Mouse (Mus musculus) MEL (cell line): Measurements from ENCODE around the gene Dock9. TPM values are rescaled to one million over a fixed set of nuclear protein-coding genes. Genes with fewer than 3 reads are reported as not detected.

ENCODE experiments used
- DNase-seq: peaks from one replicate; pipeline ENCODE4 v3.0.0; 2011; ENCODE audit warnings: low read depth, low spot score
- H3K27ac ChIP-seq: 2 replicates; pipeline ENCODE4 v1.5.1; 2012; ENCODE audit warnings: low read depth, mild to moderate bottlenecking, control low read depth, low read length, moderate library complexity; ENCODE audit not compliant: control insufficient read depth
- H3K27me3 ChIP-seq, 2 experiments: fragments of 150-350 bp in 1 of 2; sonication (generic) in 1 of 2; 2 replicates each; pipeline ENCODE4 v1.6.1; 2012; ENCODE audit warnings: low read length in 2 of 2, mild to moderate bottlenecking in 2 of 2, improper control_type of control experiment in 1 of 2, moderate library complexity in 1 of 2; ENCODE audit not compliant: insufficient read depth in 2 of 2, control insufficient read depth in 1 of 2
- H3K36me3 ChIP-seq, 2 experiments: 2 replicates each; pipeline ENCODE4 v1.6.1; 2012 to 2014; ENCODE audit warnings: low read length in 2 of 2, improper control_type of control experiment in 1 of 2, inconsistent platforms in 1 of 2, mild to moderate bottlenecking in 1 of 2; ENCODE audit not compliant: insufficient read depth in 2 of 2, control insufficient read depth in 1 of 2
- H3K4me1 ChIP-seq, 2 experiments: fragments of 150-350 bp in 1 of 2; sonication (generic) in 1 of 2; 2 replicates each; pipeline ENCODE4 v1.6.1; 2012; ENCODE audit warnings: low read length in 2 of 2, improper control_type of control experiment in 1 of 2, mild to moderate bottlenecking in 1 of 2; ENCODE audit not compliant: insufficient read depth in 2 of 2, control insufficient read depth in 1 of 2
- H3K4me3 ChIP-seq, 2 experiments: fragments of 150-350 bp in 1 of 2; sonication (generic) in 1 of 2; 2 replicates each; pipeline ENCODE4 v1.5.1; 2012; ENCODE audit warnings: low read depth in 2 of 2, low read length in 2 of 2, mild to moderate bottlenecking in 2 of 2, moderate library complexity in 2 of 2, control low read depth in 1 of 2, improper control_type of control experiment in 1 of 2; ENCODE audit not compliant: control insufficient read depth in 1 of 2, insufficient read depth in 1 of 2
- H3K79me2 ChIP-seq: 2 replicates; pipeline ENCODE4 v1.6.1; 2012; ENCODE audit warnings: mild to moderate bottlenecking, low read length, moderate library complexity; ENCODE audit not compliant: control insufficient read depth, poor library complexity, insufficient read depth
- H3K9ac ChIP-seq: 2 replicates; pipeline ENCODE4 v1.6.1; 2012; ENCODE audit warnings: low read depth, mild to moderate bottlenecking, control low read depth, low read length, moderate library complexity; ENCODE audit not compliant: control insufficient read depth, poor library complexity, severe bottlenecking
- H3K9me3 ChIP-seq: fragments of 150-350 bp; sonication (generic); replicated peaks from 2 replicates; pipeline ENCODE4 v1.6.1; 2012; ENCODE audit warnings: mild to moderate bottlenecking, low read length, improper control_type of control experiment, moderate library complexity; ENCODE audit not compliant: insufficient read depth
- BHLHE40 ChIP-seq: IDR thresholded peaks from 2 replicates; pipeline ENCODE4 v1.6.1; 2012; ENCODE audit warnings: low read depth, mild to moderate bottlenecking, inconsistent platforms, low read length, improper control_type of control experiment, borderline replicate concordance
- CHD1 ChIP-seq: IDR thresholded peaks from 2 replicates; pipeline ENCODE4 v1.6.1; 2012; ENCODE audit warnings: low read depth, mild to moderate bottlenecking, inconsistent platforms, low read length, improper control_type of control experiment
- CHD2 ChIP-seq: IDR thresholded peaks from 2 replicates; pipeline ENCODE4 v1.6.1; 2011; ENCODE audit warnings: low read length, improper control_type of control experiment
- CTCF ChIP-seq, 3 experiments: IDR thresholded peaks in 2 of 3; conservative IDR thresholded peaks in 1 of 3; 2 replicates each; pipeline ENCODE4 v1.5.1; 2011 to 2012; ENCODE audit warnings: low read length in 3 of 3, low read depth in 2 of 3, mild to moderate bottlenecking in 2 of 3, improper control_type of control experiment in 1 of 3, inconsistent platforms in 1 of 3, mixed read lengths in 1 of 3, moderate library complexity in 1 of 3; ENCODE audit not compliant: control insufficient read depth in 1 of 3, insufficient read depth in 1 of 3, poor library complexity in 1 of 3, severe bottlenecking in 1 of 3
- E2F4 ChIP-seq: IDR thresholded peaks from 2 replicates; pipeline ENCODE4 v1.6.1; 2011; ENCODE audit warnings: low read depth, low read length, improper control_type of control experiment, borderline replicate concordance
- ELF1 ChIP-seq: IDR thresholded peaks from 2 replicates; pipeline ENCODE4 v1.6.1; 2014; ENCODE audit warnings: low read depth, mild to moderate bottlenecking, inconsistent platforms, low read length, improper control_type of control experiment, moderate library complexity
- EP300 ChIP-seq, 2 experiments: IDR thresholded peaks; 2 replicates each; pipeline ENCODE4 v1.6.1; 2011; ENCODE audit warnings: improper control_type of control experiment in 2 of 2, low read length in 2 of 2, low read depth in 1 of 2, mild to moderate bottlenecking in 1 of 2
- ETS1 ChIP-seq: IDR thresholded peaks from 2 replicates; pipeline ENCODE4 v1.6.1; 2012; ENCODE audit warnings: low read depth, mild to moderate bottlenecking, inconsistent platforms, low read length, improper control_type of control experiment, moderate library complexity
- GABPA ChIP-seq: IDR thresholded peaks from 2 replicates; pipeline ENCODE4 v1.6.1; 2012; ENCODE audit warnings: low read depth, mild to moderate bottlenecking, inconsistent platforms, low read length, improper control_type of control experiment, moderate library complexity
- JUND ChIP-seq: IDR thresholded peaks from 2 replicates; pipeline ENCODE4 v1.6.1; 2011; ENCODE audit warnings: low read depth, mild to moderate bottlenecking, improper control_type of control experiment, low read length
- KAT2A ChIP-seq: conservative IDR thresholded peaks from 2 replicates; pipeline ENCODE4 v1.6.1; 2012; ENCODE audit warnings: low read depth, low read length, improper control_type of control experiment, inconsistent platforms
- MAFK ChIP-seq: IDR thresholded peaks from 2 replicates; pipeline ENCODE4 v1.6.1; 2011; ENCODE audit warnings: low read depth, mild to moderate bottlenecking, low read length, improper control_type of control experiment, borderline replicate concordance
- MAX ChIP-seq: IDR thresholded peaks from 2 replicates; pipeline ENCODE4 v1.6.1; 2011; ENCODE audit warnings: low read length, improper control_type of control experiment
- MAZ ChIP-seq: IDR thresholded peaks from 2 replicates; pipeline ENCODE4 v1.6.1; 2012; ENCODE audit warnings: low read depth, mild to moderate bottlenecking, inconsistent platforms, low read length, improper control_type of control experiment
- MEF2A ChIP-seq: IDR thresholded peaks from 2 replicates; pipeline ENCODE4 v1.6.1; 2014; ENCODE audit warnings: low read depth, mild to moderate bottlenecking, inconsistent platforms, low read length, improper control_type of control experiment; ENCODE audit not compliant: poor library complexity, insufficient replicate concordance, severe bottlenecking; ENCODE audit errors: extremely low read depth
- MXI1 ChIP-seq: IDR thresholded peaks from 2 replicates; pipeline ENCODE4 v1.6.1; 2011; ENCODE audit warnings: mild to moderate bottlenecking, low read depth, low read length, improper control_type of control experiment
- MYB ChIP-seq: IDR thresholded peaks from 2 replicates; pipeline ENCODE4 v1.6.1; 2011; ENCODE audit warnings: mild to moderate bottlenecking, low read depth, low read length, improper control_type of control experiment
- MYC ChIP-seq: IDR thresholded peaks from 2 replicates; pipeline ENCODE4 v1.6.1; 2011; ENCODE audit warnings: low read depth, mild to moderate bottlenecking, low read length, improper control_type of control experiment, moderate library complexity
- NELFE ChIP-seq: IDR thresholded peaks from 2 replicates; pipeline ENCODE4 v1.6.1; 2011; ENCODE audit warnings: low read depth, low read length, improper control_type of control experiment
- NRF1 ChIP-seq: IDR thresholded peaks from 2 replicates; pipeline ENCODE4 v1.6.1; 2014; ENCODE audit warnings: low read depth, mild to moderate bottlenecking, inconsistent platforms, low read length, improper control_type of control experiment, moderate library complexity; ENCODE audit not compliant: poor library complexity, insufficient read depth, severe bottlenecking
- POLR2A ChIP-seq, 2 experiments: IDR thresholded peaks; 2 replicates each; pipeline ENCODE4 v1.6.1; 2011 to 2012; ENCODE audit warnings: low read length in 2 of 2, mild to moderate bottlenecking in 2 of 2, control low read depth in 1 of 2, improper control_type of control experiment in 1 of 2, low read depth in 1 of 2, moderate library complexity in 1 of 2; ENCODE audit not compliant: control insufficient read depth in 1 of 2, insufficient read depth in 1 of 2, poor library complexity in 1 of 2
- POLR2AphosphoS2 ChIP-seq: IDR thresholded peaks from 2 replicates; pipeline ENCODE4 v1.6.1; 2011; ENCODE audit warnings: low read length, improper control_type of control experiment
- POLR2AphosphoS5 ChIP-seq: IDR thresholded peaks from 2 replicates; pipeline ENCODE4 v1.6.1; 2012; ENCODE audit warnings: low read depth, borderline replicate concordance, mild to moderate bottlenecking, inconsistent platforms, low read length, moderate library complexity, mixed read lengths
- RAD21 ChIP-seq: IDR thresholded peaks from 2 replicates; pipeline ENCODE4 v1.6.1; 2011; ENCODE audit warnings: mild to moderate bottlenecking, low read depth, low read length, improper control_type of control experiment
- RCOR1 ChIP-seq: IDR thresholded peaks from 2 replicates; pipeline ENCODE4 v1.6.1; 2012; ENCODE audit warnings: low read depth, mild to moderate bottlenecking, inconsistent platforms, low read length, improper control_type of control experiment
- SIN3A ChIP-seq: IDR thresholded peaks from 2 replicates; pipeline ENCODE4 v1.6.1; 2012; ENCODE audit warnings: low read length, improper control_type of control experiment, inconsistent platforms
- SMC3 ChIP-seq: IDR thresholded peaks from 2 replicates; pipeline ENCODE4 v1.6.1; 2011; ENCODE audit warnings: low read depth, low read length, improper control_type of control experiment
- TAL1 ChIP-seq: IDR thresholded peaks from 2 replicates; pipeline ENCODE4 v1.6.1; 2012; ENCODE audit warnings: mild to moderate bottlenecking, inconsistent platforms, low read length, moderate library complexity, mixed read lengths
- TBP ChIP-seq: IDR thresholded peaks from 2 replicates; pipeline ENCODE4 v1.8.0; 2011; ENCODE audit warnings: low read depth, low read length, improper control_type of control experiment
- UBTF ChIP-seq: IDR thresholded peaks from 2 replicates; pipeline ENCODE4 v1.6.1; 2012; ENCODE audit warnings: low read depth, mild to moderate bottlenecking, inconsistent platforms, low read length, improper control_type of control experiment, moderate library complexity, borderline replicate concordance; ENCODE audit not compliant: insufficient read depth
- USF1 ChIP-seq: IDR thresholded peaks from 2 replicates; pipeline ENCODE4 v1.6.1; 2014; ENCODE audit warnings: low read depth, mild to moderate bottlenecking, inconsistent platforms, low read length, improper control_type of control experiment, moderate library complexity
- ZC3H11A ChIP-seq: IDR thresholded peaks from 2 replicates; pipeline ENCODE4 v1.6.1; 2012; ENCODE audit warnings: low read depth, mild to moderate bottlenecking, inconsistent platforms, low read length, improper control_type of control experiment
- ZKSCAN1 ChIP-seq: IDR thresholded peaks from 2 replicates; pipeline ENCODE4 v1.6.1; 2012; ENCODE audit warnings: low read depth, mild to moderate bottlenecking, inconsistent platforms, low read length, improper control_type of control experiment, moderate library complexity
- ZNF384 ChIP-seq: IDR thresholded peaks from 2 replicates; pipeline ENCODE4 v1.6.1; 2012; ENCODE audit warnings: low read depth, mild to moderate bottlenecking, inconsistent platforms, low read length, improper control_type of control experiment
- polyA plus RNA-seq, 2 experiments: library from polyadenylated mRNA; stranded (reverse) in 1 of 2; unstranded in 1 of 2; fragments of >175 nt in 1 of 2; fragments of >200 nt in 1 of 2; gene quantifications; 2 replicates each; pipeline versions ENCODE4 v1.2.1 to v1.2.4; 2012; ENCODE audit warnings: low replicate concordance in 2 of 2, low read depth in 1 of 2; ENCODE audit not compliant: insufficient read length in 2 of 2, insufficient read depth in 1 of 2, missing spikeins in 1 of 2
- total RNA-seq: library from RNA; depleted of rRNA; stranded (reverse); fragments of 300-350 nt; gene quantifications from 2 replicates; pipeline ENCODE4 v1.2.3, GENCODE M21; 2012

Gene Dock9
- total and polyA plus RNA-seq, 3 experiments, result 6.3 to 9.4 TPM; not detected in 1

GRCm38 (mm10) chr14:121527201-121527600 lies 270.4 kb downstream of the Dock9 start:
- H3K9me3 ChIP-seq, result no peaks in the 10 kb centered on the region

GRCm38 (mm10) chr14:121521709-121522108 lies 275.9 kb downstream of the Dock9 start:
- H3K4me1 ChIP-seq, result peaks cover 9 to 25% of the 10 kb centered on the region in 2 experiments
- H3K36me3 ChIP-seq, result peaks cover 0 to 20% of the 10 kb centered on the region in 2 experiments; a peak in 2 of 4 replicates
- peak overlapping the region; percentile 7 to 65; a peak in 3 of 4 replicates for H3K4me3 ChIP-seq
- no peaks in the 10 kb centered on the region for H3K27me3 ChIP-seq
- no peaks in the 10 kb centered on the region for H3K79me2 ChIP-seq
- peak overlapping the region; percentile 3; the same call in 1 of the 2 replicates for H3K27ac ChIP-seq
- DNase-seq, result peak; percentile 94
- no peaks in the 10 kb centered on the region for H3K9me3 ChIP-seq
- no peak overlapping the region for H3K9ac ChIP-seq
- TF ChIP-seq MXI1 (no peak; the same call in 1 of the 2 replicates), MAFK (peak; percentile 38; the same call in 1 of the 2 replicates), ELF1 (no peak), ZKSCAN1 (no peak), SMC3 (no peak), KAT2A (no peak), TAL1 (peak; percentile 62), NRF1 (no peak), MAX (no peak), MAZ (no peak), RAD21 (no peak), JUND (no peak), MYC (no peak), MEF2A (peak; percentile 99), POLR2A (IDR thresholded peaks at IDR 0.05; ENCODE audit: control insufficient read depth in 1 of 2, insufficient read depth in 1 of 2, low read depth in 1 of 2, low read length in 2 of 2, poor library complexity in 1 of 2) (no peak), E2F4 (no peak), CHD2 (no peak), TBP (no peak), ZC3H11A (no peak), ZNF384 (no peak), NELFE (no peak), GABPA (no peak), USF1 (no peak), RCOR1 (peak; percentile 52), POLR2AphosphoS2 (no peak), UBTF (no peak)

More at GRCm38 (mm10) chr14:121527201-121527600, 270.4 kb downstream of the Dock9 start:
- no peaks in the 10 kb centered on the region for H3K79me2 ChIP-seq
- peaks cover 5 to 14% of the 10 kb centered on the region in 2 experiments for H3K4me1 ChIP-seq
- no peak overlapping the region for H3K27ac ChIP-seq
- TF ChIP-seq MAZ (no peak), CHD1 (no peak), MYB (no peak), CTCF (IDR thresholded peaks at IDR 0.05 in 2 of 3, conservative IDR thresholded peaks at IDR 0.05 in 1 of 3; ENCODE audit: control insufficient read depth in 1 of 3, insufficient read depth in 1 of 3, low read depth in 2 of 3, low read length in 3 of 3, poor library complexity in 1 of 3, severe bottlenecking in 1 of 3) (no peak), EP300 (IDR thresholded peaks at IDR 0.05; ENCODE audit: low read depth in 1 of 2, low read length in 2 of 2) (0 out of 4 replicates have a peak, but pooled peaks of 1 of the 2 experiments have one; percentile 26), POLR2AphosphoS5 (no peak), ETS1 (no peak), E2F4 (no peak), SIN3A (0 out of 2 replicates have a peak, but pooled peaks have one; percentile 19), UBTF (no peak), BHLHE40 (no peak), MEF2A (no peak), MAX (no peak), ZNF384 (no peak)
- H3K4me3 ChIP-seq, result no peak overlapping the region
- H3K27me3 ChIP-seq, result no peaks in the 10 kb centered on the region
- H3K9ac ChIP-seq, result no peak overlapping the region
- DNase-seq, result peak; percentile 57
- peaks cover 0 to 3% of the 10 kb centered on the region in 2 experiments; a peak in 2 of 4 replicates for H3K36me3 ChIP-seq
